Mouse (Mus musculus): ENCODE measurements around the gene Esr2. TPM values are rescaled to one million over a fixed set of nuclear protein-coding genes. Genes with fewer than 3 reads are reported as not detected.

The Esr2 gene
- polyA plus RNA-seq, 1 experiment: 0.02 TPM

GRCm38 (mm10) chr12:76093613-76094588, 83.2 kb downstream of the Esr2 start:
- DNase-seq (ENCODE audit: low read depth, low spot score): no peak
- 80% methylated on average over 15 of the region's 15 CpGs for WGBS

GRCm38 (mm10) chr12:76092789-76093466, 84.1 kb downstream of the Esr2 start:
- no peak for DNase-seq (ENCODE audit: low read depth, low spot score)
- 43% methylated on average over 11 of the region's 11 CpGs for WGBS

GRCm38 (mm10) chr12:76087025-76087424, 90.0 kb downstream of the Esr2 start:
- no peak for DNase-seq (ENCODE audit: low read depth, low spot score)
- 85% methylated on average over 13 of the region's 13 CpGs for WGBS

- DNase-seq (ENCODE audit: low read depth, low spot score): peak; percentile 65
- 52% methylated on average over 15 of the region's 15 CpGs for WGBS
Measured at GRCm38 (mm10) chr12:76085956-76086905, 90.8 kb downstream of the Esr2 start.

GRCm38 (mm10) chr12:76085066-76085465, 92.0 kb downstream of the Esr2 start:
- WGBS: 44% methylated on average over 9 of the region's 9 CpGs
- no peak for DNase-seq (ENCODE audit: low read depth, low spot score)

GRCm38 (mm10) chr12:76081557-76082211, 95.4 kb downstream of the Esr2 start:
- peak; percentile 69 for DNase-seq (ENCODE audit: low read depth, low spot score)
- WGBS: 16% methylated on average over 22 of the region's 22 CpGs

GRCm38 (mm10) chr12:76080876-76081556, 96.0 kb downstream of the Esr2 start:
- no peak for DNase-seq (ENCODE audit: low read depth, low spot score)
- 27% methylated on average over 14 of the region's 14 CpGs for WGBS

- 87% methylated on average over 7 of the region's 7 CpGs for WGBS
- no peak for DNase-seq (ENCODE audit: low read depth, low spot score)
Measured at GRCm38 (mm10) chr12:76073981-76074380, 103.1 kb downstream of the Esr2 start.

GRCm38 (mm10) chr12:76073066-76073826, 103.8 kb downstream of the Esr2 start:
- WGBS: 73% methylated on average over 13 of the region's 13 CpGs
- DNase-seq (ENCODE audit: low read depth, low spot score): no peak

GRCm38 (mm10) chr12:76071935-76072849, 104.9 kb downstream of the Esr2 start:
- 73% methylated on average over 19 of the region's 19 CpGs for WGBS
- no peak for DNase-seq (ENCODE audit: low read depth, low spot score)

Other genes with a start within 250 kb of the Esr2 start
- gene Tex21, start 69.5 kb upstream of the Esr2 start, polyA plus RNA-seq (2012; rRNA removed): not detected in 2 replicates
- gene Mthfd1, start 78.0 kb upstream of the Esr2 start, polyA plus RNA-seq (2012; rRNA removed): 23.4 and 31.5 TPM in 2 replicates
- 0.06 and 0.08 TPM in 2 replicates for gene Akap5, start 147.6 kb upstream of the Esr2 start, polyA plus RNA-seq (2012; rRNA removed)
- gene Zbtb25, start 192.3 kb upstream of the Esr2 start, polyA plus RNA-seq (2012; rRNA removed): 3.7 and 4.6 TPM in 2 replicates
- 0.83 and 1.5 TPM in 2 replicates for gene Zbtb1, start 193.0 kb upstream of the Esr2 start, polyA plus RNA-seq (2012; rRNA removed)
- gene Hspa2, start 226.9 kb upstream of the Esr2 start, polyA plus RNA-seq (2012; rRNA removed): 12.9 and 17.3 TPM in 2 replicates
- not detected in 2 replicates for gene Ppp1r36, start 240.3 kb upstream of the Esr2 start, polyA plus RNA-seq (2012; rRNA removed)